Mouse (Mus musculus): ENCODE measurements around the gene Crym. TPM values are rescaled to one million over a fixed set of nuclear protein-coding genes. Genes with fewer than 3 reads are reported as not detected.

The Crym gene
- polyA plus RNA-seq, 1 experiment from 2014 or later: 2.1 TPM

DNA sequence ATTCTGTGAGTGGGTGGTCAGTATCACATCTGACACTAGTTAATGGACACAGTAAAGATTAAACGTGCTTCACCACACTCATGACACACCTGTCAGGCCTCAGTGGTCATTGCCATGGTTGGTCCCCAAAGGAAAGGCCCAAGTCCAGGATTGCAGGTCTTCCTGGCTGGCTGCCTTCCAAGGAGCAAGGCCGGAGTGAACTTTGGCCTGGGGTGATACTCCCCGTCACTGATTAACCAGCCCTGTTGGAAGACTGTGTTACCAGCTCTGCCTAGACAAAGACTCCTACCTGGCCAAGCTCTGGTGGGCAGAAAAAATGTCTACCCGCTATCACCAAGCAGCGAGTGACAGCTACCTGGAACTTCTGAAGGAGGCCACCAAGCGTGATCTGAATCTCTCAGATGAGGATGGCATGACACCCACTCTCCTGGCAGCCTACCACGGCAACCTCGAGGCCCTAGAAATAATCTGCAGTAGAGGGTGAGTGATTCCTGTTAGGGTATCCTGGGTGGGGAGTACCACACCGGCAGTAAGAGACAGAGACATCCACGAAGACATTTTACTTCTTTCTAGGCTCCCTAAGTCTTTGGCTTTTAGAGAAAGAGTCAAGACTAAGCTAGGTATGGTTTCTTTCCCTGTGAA is 28.2 kb downstream of the Crym start, which contains the start of gene Anks4b:
Gene Anks4b (plus strand): TSS at position 256 of the 642 bp plus-strand sequence.
- H3K27ac ChIP-seq (ENCODE audit: low read length): no peak within 1 kb of the TSS

DNA sequence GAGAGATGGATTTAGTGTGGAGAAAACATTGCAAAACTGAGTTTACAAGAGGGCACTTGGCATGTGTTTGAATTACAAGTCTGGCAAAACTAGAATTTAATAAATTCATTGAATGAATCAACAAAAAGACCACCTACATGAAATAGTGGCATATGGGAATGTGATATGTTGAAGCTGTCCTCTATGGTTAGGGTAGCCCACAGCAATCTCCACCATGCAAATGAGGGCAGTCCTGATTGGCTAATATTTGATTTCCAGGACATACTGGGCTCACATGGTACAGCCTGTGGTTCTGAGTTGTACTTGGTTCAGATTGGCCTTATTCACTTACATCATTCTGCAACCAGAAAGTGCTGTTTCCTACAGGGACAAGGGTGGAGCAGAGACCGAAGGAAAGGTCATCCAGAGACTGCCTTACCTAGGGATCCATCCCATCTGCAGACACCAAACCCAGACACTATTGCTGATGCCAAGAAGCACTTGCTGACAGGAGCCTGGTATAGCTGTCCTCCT is 29.7 kb downstream of the Crym start:
- Histone ChIP-seq H3K9me3 (ENCODE audit: low read length) (no peaks in the 10 kb centered on the region), H3K9ac (replicated peaks; ENCODE audit: low read depth) (no peak overlapping the region), H3K4me2 (replicated peaks; ENCODE audit: low read depth, low read length) (no peak overlapping the region), H3K4me3 (ENCODE audit: low read depth, low read length) (no peak overlapping the region), H3K4me1 (ENCODE audit: insufficient read depth, low read depth, low read length) (no peaks in the 10 kb centered on the region), H3K27ac (ENCODE audit: low read length) (no peak overlapping the region), H3K27me3 (replicated peaks; ENCODE audit: insufficient read depth, low read length) (no peaks in the 10 kb centered on the region), H3K36me3 (ENCODE audit: insufficient read depth, low read length) (no peaks in the 10 kb centered on the region)
- DNase-seq (ENCODE audit: low spot score) (peak; percentile 16), ATAC-seq (no peak)
- WGBS: 63% methylated on average over 1 of the region's 1 CpGs
- no peak for TF ChIP-seq CTCF (IDR thresholded peaks at IDR 0.05)
- no peak for TF ChIP-seq EP300 (IDR thresholded peaks at IDR 0.05)

More for the DNA sequence above, 28.2 kb downstream of the Crym start, which contains the start of gene Anks4b:
- H3K4me1 ChIP-seq (ENCODE audit: insufficient read depth, low read depth, low read length): no peaks in the 10 kb centered on the region
- H3K36me3 ChIP-seq (ENCODE audit: insufficient read depth, low read length): no peaks in the 10 kb centered on the region
- no peaks in the 10 kb centered on the region for H3K27me3 ChIP-seq (replicated peaks; ENCODE audit: insufficient read depth, low read length)
- DNase-seq (ENCODE audit: low spot score) (no peak), ATAC-seq (no peak)
- no peaks in the 10 kb centered on the region for H3K9me3 ChIP-seq (ENCODE audit: low read length)
- H3K4me3 ChIP-seq (ENCODE audit: low read depth, low read length): no peak within 1 kb of the TSS
- WGBS: 79% methylated on average over 10 of the region's 10 CpGs
- no peak within 1 kb of the TSS for H3K9ac ChIP-seq (replicated peaks; ENCODE audit: low read depth)
- TF ChIP-seq EP300 (IDR thresholded peaks at IDR 0.05) (no peak), CTCF (IDR thresholded peaks at IDR 0.05) (no peak)
- no peak within 1 kb of the TSS for H3K4me2 ChIP-seq (replicated peaks; ENCODE audit: low read depth, low read length)

DNA sequence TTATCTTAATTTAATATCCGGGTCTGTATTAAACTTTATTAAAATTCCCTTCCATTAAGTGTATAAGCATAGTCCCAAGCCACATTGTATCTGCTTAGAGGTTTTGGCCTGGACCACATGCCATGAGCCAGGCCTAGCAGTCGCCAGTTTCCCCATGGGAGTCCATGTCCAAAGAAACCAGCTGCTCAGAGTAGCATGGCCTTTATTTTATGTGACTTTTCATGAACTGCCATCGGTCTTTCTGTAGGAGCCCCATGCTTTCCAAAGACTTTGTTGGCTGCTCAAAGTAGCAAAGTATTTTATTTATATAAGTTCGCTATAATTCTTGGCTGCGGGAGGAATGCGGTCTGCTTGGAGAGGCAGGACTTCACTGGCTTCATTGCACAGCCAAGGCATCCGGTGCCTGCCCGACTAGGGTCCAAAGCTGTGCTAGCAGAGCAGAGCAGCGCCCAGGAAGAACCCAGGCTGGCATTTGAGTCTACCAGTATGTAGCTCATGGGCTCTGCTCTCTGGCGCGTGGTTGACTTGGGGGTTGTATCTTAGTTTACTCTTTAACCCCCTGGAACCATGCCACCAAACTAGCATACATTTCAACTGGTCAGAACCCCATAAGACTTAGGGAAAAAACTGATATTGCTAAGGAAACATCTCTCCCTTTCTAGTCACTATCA is 38.2 kb downstream of the Crym start:
- Histone ChIP-seq H3K4me3 (ENCODE audit: low read depth, low read length) (no peak overlapping the region), H3K4me1 (ENCODE audit: insufficient read depth, low read depth, low read length) (no peaks in the 10 kb centered on the region), H3K27me3 (replicated peaks; ENCODE audit: insufficient read depth, low read length) (no peaks in the 10 kb centered on the region), H3K9me3 (ENCODE audit: low read length) (no peaks in the 10 kb centered on the region), H3K27ac (ENCODE audit: low read length) (no peak overlapping the region), H3K4me2 (replicated peaks; ENCODE audit: low read depth, low read length) (no peak overlapping the region), H3K36me3 (ENCODE audit: insufficient read depth, low read length) (no peaks in the 10 kb centered on the region), H3K9ac (replicated peaks; ENCODE audit: low read depth) (no peak overlapping the region)
- ATAC-seq (no peak), DNase-seq (ENCODE audit: low spot score) (no peak)
- 76% methylated on average over 11 of the region's 11 CpGs for WGBS
- TF ChIP-seq EP300 (IDR thresholded peaks at IDR 0.05) (no peak), CTCF (IDR thresholded peaks at IDR 0.05) (no peak)

DNA sequence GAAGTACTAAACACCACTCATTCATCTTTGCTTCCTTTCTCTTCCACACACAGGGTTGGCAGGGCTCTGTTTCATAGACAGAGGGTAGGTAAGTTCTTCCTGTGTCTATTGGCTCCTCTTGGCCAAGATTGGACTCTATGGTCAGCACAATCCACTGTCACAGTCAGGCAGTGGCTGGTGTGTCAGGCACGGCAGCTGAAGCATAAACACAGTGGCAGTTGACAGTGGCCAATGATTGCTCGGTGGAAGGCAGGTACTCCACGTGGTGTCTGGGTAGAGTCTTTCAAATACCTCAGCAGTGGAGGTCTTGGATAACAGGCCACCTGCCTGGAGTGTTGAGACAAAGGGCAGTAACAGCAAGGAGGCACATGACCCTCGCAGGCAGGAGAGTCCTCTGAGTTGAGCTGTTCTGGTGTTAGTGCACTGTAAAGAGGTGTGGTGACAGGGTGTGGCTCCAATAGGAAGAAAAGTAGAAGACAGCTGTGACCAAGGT is 43.7 kb downstream of the Crym start:
- DNase-seq (ENCODE audit: low spot score) (no peak), ATAC-seq (no peak)
- whole genome bisulfite sequencing: 30% methylated on average over 4 of the region's 4 CpGs
- no peak overlapping the region for H3K4me2 ChIP-seq (replicated peaks; ENCODE audit: low read depth, low read length)
- no peak overlapping the region for H3K27ac ChIP-seq (ENCODE audit: low read length)
- H3K9me3 ChIP-seq (ENCODE audit: low read length): no peaks in the 10 kb centered on the region
- no peak overlapping the region for H3K9ac ChIP-seq (replicated peaks; ENCODE audit: low read depth)
- no peaks in the 10 kb centered on the region for H3K4me1 ChIP-seq (ENCODE audit: insufficient read depth, low read depth, low read length)
- H3K36me3 ChIP-seq (ENCODE audit: insufficient read depth, low read length): no peaks in the 10 kb centered on the region
- no peak for TF ChIP-seq CTCF (IDR thresholded peaks at IDR 0.05)
- TF ChIP-seq EP300 (IDR thresholded peaks at IDR 0.05): no peak
- H3K27me3 ChIP-seq (replicated peaks; ENCODE audit: insufficient read depth, low read length): no peaks in the 10 kb centered on the region
- no peak overlapping the region for H3K4me3 ChIP-seq (ENCODE audit: low read depth, low read length)

DNA sequence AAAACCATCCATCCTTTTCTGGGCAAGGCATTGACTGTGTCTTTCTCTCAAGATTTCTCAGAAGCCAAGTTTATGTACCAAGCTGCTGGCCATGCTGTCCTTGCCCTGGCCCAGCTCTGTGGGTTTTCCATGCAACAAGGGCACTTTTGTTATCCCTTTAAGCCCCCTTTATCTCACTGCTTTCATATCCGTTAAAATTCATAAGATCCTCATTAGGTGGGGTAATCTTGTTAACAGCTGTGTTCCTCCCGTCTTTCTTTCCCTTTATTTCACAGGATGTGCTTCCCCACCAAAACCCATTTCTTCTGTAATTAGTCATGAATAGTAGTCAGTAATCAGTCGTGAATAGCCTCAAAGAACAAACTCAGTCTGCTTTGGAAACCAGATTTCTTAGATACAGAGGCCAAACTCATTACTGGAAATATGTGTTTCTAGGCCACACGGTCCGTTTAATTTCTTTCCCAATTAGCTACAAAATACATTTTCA is 44.3 kb downstream of the Crym start:
- H3K27me3 ChIP-seq (replicated peaks; ENCODE audit: insufficient read depth, low read length): no peaks in the 10 kb centered on the region
- no peaks in the 10 kb centered on the region for H3K4me1 ChIP-seq (ENCODE audit: insufficient read depth, low read depth, low read length)
- no peaks in the 10 kb centered on the region for H3K36me3 ChIP-seq (ENCODE audit: insufficient read depth, low read length)
- DNase-seq (ENCODE audit: low spot score): no peak
- ATAC-seq: no peak
- no peak overlapping the region for H3K27ac ChIP-seq (ENCODE audit: low read length)
- H3K4me2 ChIP-seq (replicated peaks; ENCODE audit: low read depth, low read length): no peak overlapping the region
- H3K9me3 ChIP-seq (ENCODE audit: low read length): no peaks in the 10 kb centered on the region
- no peak overlapping the region for H3K4me3 ChIP-seq (ENCODE audit: low read depth, low read length)
- H3K9ac ChIP-seq (replicated peaks; ENCODE audit: low read depth): no peak overlapping the region
- TF ChIP-seq CTCF (IDR thresholded peaks at IDR 0.05) (no peak), EP300 (IDR thresholded peaks at IDR 0.05) (no peak)
- 51% methylated on average over 5 of the region's 5 CpGs for WGBS

DNA sequence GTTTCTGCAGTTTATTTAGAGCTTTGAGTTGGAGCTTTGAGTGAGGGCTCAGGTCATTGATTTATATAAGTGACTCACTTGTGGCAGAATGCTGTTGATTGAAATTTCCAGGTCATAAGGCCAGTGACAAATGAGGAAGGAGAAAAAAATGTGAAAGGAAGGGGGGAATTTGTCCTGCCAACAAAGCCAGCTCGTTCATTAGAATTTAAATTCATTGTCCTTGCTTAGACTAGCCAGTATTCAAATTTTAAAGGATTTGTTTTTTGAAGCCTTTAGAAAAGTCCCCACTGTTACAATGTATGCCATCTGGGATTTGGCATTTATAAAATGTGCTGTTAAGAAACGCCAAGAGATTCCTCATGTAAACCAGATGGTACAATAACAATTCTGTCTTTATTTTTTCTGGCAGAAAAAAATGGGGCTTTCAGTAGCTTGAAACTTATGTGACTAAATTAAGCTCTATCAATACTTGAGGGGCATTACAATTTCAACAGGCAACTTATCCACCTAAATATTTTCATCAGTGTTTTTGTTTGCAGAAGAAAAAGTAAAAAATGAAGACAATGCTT is 45.0 kb downstream of the Crym start:
- Histone ChIP-seq H3K9ac (replicated peaks; ENCODE audit: low read depth) (no peak overlapping the region), H3K27ac (ENCODE audit: low read length) (no peak overlapping the region), H3K4me2 (replicated peaks; ENCODE audit: low read depth, low read length) (no peak overlapping the region), H3K4me1 (ENCODE audit: insufficient read depth, low read depth, low read length) (no peaks in the 10 kb centered on the region), H3K9me3 (ENCODE audit: low read length) (no peaks in the 10 kb centered on the region), H3K4me3 (ENCODE audit: low read depth, low read length) (no peak overlapping the region), H3K36me3 (ENCODE audit: insufficient read depth, low read length) (no peaks in the 10 kb centered on the region), H3K27me3 (replicated peaks; ENCODE audit: insufficient read depth, low read length) (no peaks in the 10 kb centered on the region)
- DNase-seq (ENCODE audit: low spot score) (no peak), ATAC-seq (no peak)
- 33% methylated on average over 2 of the region's 2 CpGs for WGBS
- TF ChIP-seq CTCF (IDR thresholded peaks at IDR 0.05) (no peak), EP300 (IDR thresholded peaks at IDR 0.05) (no peak)
